Mouse (Mus musculus) mouse embryonic stem cell (cell line): ENCODE measurements around the gene Olfr472.
"Not testable (repeated sequence)": the region's sequence is repeated elsewhere in the genome, so short reads cannot be mapped to it uniquely, and the experiment has no call there.

ENCODE experiments used
- in situ Hi-C, 2 experiments: fragments of 300-500 bp; cut with MboI; formaldehyde crosslinking; loops; 1 replicate in 1 of 2; 3 replicates in 1 of 2; pipeline ENCODE4 v1.14.3; 2019 to 2020; ENCODE audit warnings: low sequenced_read_pairs in 2 of 2, low pct_unique_long_range_greater_than_20kb in 1 of 2, mixed read lengths in 1 of 2; ENCODE audit not compliant: unreplicated experiment in 1 of 2

Olfr472 gene

DNA sequence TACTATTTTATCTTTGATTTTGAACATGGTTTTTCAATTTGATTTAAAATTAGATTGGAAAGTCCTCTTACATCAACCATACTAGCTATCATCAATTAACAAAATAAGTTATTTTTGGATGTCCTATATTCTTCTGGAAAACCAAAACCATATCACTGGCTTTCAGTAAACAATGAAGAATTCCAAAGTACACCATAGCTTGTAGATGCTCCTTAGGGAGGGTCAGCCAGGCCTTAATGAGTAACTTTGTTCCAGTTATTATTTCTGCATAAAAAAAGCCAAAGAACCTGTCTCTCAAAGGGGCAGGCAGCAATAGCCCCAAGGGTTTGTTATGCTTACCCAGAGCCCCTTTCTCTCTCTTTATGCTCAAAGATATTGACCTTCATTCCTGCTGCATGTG is at the start of gene Olfr472:
Gene Olfr472 (plus strand): TSS at position 301 of the 400 bp plus-strand sequence.
- in situ Hi-C loops = no loop called here

DNA sequence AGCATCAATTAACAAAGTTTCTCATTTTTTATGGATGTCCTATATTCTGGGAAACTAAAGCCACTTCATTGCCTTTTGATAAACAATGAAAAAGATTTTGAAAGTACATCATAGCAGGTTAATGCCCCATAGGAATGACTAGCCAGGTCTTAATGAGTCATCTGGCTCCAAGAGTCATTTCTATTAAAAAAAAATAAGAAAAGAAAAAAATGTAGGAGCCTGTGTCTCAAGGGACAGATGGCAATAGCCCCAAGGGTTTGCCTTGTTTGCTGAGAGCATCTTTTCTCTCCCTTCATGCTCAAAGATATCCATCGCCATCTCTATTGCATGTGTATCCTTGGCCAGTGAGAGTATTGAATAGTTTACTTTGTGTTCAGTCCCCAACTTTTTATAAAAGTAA is 32.4 kb downstream of the Olfr472 start, which contains the start of gene Olfr473:
Gene Olfr473 (plus strand): TSS at position 301 of the 400 bp plus-strand sequence.
- in situ Hi-C loops = no loop called here

DNA sequence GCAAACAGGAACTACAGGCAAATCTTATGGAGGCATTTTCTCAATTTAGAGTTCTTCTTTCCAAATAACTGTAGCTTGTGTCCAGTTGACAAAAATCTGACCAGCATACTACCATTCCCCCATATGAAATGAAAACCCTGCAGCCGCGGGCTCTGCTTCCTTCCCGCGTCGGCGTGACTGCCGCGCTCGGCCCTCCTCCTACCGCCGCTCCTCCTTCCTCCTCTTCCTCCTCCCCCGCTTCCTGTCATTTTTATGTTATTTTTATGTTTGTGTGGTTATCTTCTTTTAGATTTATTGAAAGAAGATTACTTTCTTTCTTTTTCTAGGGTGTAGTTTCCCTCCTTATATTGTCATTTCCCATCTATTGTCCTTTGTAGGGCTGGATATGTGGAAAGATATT is 54.8 kb downstream of the Olfr472 start:
- in situ Hi-C loops = not testable (repeated sequence)

- in situ Hi-C loops = no loop called here
Measured at GRCm38 (mm10) chr7:107954343-107954742, 56.6 kb downstream of the Olfr472 start, which contains the start of gene Olfr474. Gene Olfr474 (plus strand): TSS chr7:107954643.
